Mouse (Mus musculus): ENCODE results near the gene Ctnnd2.

DNA sequence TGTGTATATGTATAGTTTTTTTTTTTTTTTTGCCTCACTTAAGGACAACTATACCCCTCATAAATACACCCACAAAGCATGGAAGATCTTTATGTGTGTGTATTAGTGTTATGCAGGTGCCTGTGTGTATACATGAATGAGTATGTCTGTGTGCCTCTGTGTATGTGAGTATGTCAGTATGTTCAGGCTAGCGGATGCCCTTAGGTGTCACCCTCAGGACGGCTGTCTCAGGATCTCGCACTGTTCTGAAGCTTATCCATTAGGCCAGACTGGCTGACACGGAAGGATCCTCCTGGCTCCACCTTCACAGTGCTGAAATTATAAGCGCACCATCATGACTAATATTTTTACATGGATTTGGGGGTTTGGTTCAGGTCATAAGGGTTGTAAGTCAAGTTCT is 202.5 kb downstream of the Ctnnd2 start:
- TF ChIP-seq CTCF (conservative IDR thresholded peaks at IDR 0.05; ENCODE audit: insufficient read depth, insufficient read length, low read depth, low read length): no peak
- TF ChIP-seq POLR2A (IDR thresholded peaks at IDR 0.05; ENCODE audit: low read depth, low read length): no peak
